Mouse (Mus musculus) spleen, postnatal 14 days (tissue): Measurements from ENCODE around the gene Sh3rf1.

ENCODE experiments used
- DNase-seq, 2 experiments: peaks; one replicate each; pipeline ENCODE4 v3.0.0; 2021 to 2022; ENCODE audit warnings: low spot score in 2 of 2

The Sh3rf1 gene

GRCm38 (mm10) chr8:61322462-61322861 is 98.8 kb downstream of the Sh3rf1 start:
- DNase-seq = no peak

GRCm38 (mm10) chr8:61324363-61324914 is 100.8 kb downstream of the Sh3rf1 start:
- DNase-seq = no peak

- DNase-seq = no peak
These were observed 101.5 kb downstream of the Sh3rf1 start for GRCm38 (mm10) chr8:61325014-61325715.

GRCm38 (mm10) chr8:61326281-61326680 is 102.6 kb downstream of the Sh3rf1 start:
- DNase-seq = no peak

GRCm38 (mm10) chr8:61327333-61327732 is 103.7 kb downstream of the Sh3rf1 start:
- no peak for DNase-seq

- DNase-seq = no peak
These were observed 116.0 kb downstream of the Sh3rf1 start for GRCm38 (mm10) chr8:61339629-61340028.

GRCm38 (mm10) chr8:61340283-61340984 is 116.8 kb downstream of the Sh3rf1 start:
- DNase-seq = no peak

- DNase-seq = no peak
These were observed 118.1 kb downstream of the Sh3rf1 start for GRCm38 (mm10) chr8:61341587-61342441.

GRCm38 (mm10) chr8:61342473-61343026 is 118.9 kb downstream of the Sh3rf1 start:
- DNase-seq = no peak

GRCm38 (mm10) chr8:61344435-61344834 is 120.8 kb downstream of the Sh3rf1 start:
- DNase-seq = no peak

- DNase-seq = no peak
These were observed 123.3 kb downstream of the Sh3rf1 start for GRCm38 (mm10) chr8:61346941-61347340.

GRCm38 (mm10) chr8:61347526-61347925 is 123.9 kb downstream of the Sh3rf1 start:
- no peak for DNase-seq

- no peak for DNase-seq
These were observed 124.4 kb downstream of the Sh3rf1 start for GRCm38 (mm10) chr8:61348029-61348428.

- DNase-seq = no peak
These were observed 124.8 kb downstream of the Sh3rf1 start for GRCm38 (mm10) chr8:61348518-61348917.

- no peak for DNase-seq
These were observed 126.8 kb downstream of the Sh3rf1 start for GRCm38 (mm10) chr8:61350443-61350842.

GRCm38 (mm10) chr8:61351638-61352037 is 128.0 kb downstream of the Sh3rf1 start:
- no peak for DNase-seq

- DNase-seq = no peak
These were observed 131.8 kb downstream of the Sh3rf1 start for GRCm38 (mm10) chr8:61355503-61355902.

- DNase-seq = no peak
These were observed 135.3 kb downstream of the Sh3rf1 start for GRCm38 (mm10) chr8:61359004-61359403.

- no peak for DNase-seq
These were observed 136.2 kb downstream of the Sh3rf1 start for GRCm38 (mm10) chr8:61359851-61360272.

- no peak for DNase-seq
These were observed 136.7 kb downstream of the Sh3rf1 start for GRCm38 (mm10) chr8:61360362-61360761.

- no peak for DNase-seq
These were observed 137.8 kb downstream of the Sh3rf1 start for GRCm38 (mm10) chr8:61361476-61361875.
